Mouse (Mus musculus) brain, embryonic 18.5 days (tissue): Measurements from ENCODE around the gene Lmf2.

Experiments
- DNase-seq: peaks from one replicate; pipeline ENCODE4 v3.0.0-alpha.2; 2012; ENCODE audit warnings: low read depth, low spot score

Gene Lmf2

DNA sequence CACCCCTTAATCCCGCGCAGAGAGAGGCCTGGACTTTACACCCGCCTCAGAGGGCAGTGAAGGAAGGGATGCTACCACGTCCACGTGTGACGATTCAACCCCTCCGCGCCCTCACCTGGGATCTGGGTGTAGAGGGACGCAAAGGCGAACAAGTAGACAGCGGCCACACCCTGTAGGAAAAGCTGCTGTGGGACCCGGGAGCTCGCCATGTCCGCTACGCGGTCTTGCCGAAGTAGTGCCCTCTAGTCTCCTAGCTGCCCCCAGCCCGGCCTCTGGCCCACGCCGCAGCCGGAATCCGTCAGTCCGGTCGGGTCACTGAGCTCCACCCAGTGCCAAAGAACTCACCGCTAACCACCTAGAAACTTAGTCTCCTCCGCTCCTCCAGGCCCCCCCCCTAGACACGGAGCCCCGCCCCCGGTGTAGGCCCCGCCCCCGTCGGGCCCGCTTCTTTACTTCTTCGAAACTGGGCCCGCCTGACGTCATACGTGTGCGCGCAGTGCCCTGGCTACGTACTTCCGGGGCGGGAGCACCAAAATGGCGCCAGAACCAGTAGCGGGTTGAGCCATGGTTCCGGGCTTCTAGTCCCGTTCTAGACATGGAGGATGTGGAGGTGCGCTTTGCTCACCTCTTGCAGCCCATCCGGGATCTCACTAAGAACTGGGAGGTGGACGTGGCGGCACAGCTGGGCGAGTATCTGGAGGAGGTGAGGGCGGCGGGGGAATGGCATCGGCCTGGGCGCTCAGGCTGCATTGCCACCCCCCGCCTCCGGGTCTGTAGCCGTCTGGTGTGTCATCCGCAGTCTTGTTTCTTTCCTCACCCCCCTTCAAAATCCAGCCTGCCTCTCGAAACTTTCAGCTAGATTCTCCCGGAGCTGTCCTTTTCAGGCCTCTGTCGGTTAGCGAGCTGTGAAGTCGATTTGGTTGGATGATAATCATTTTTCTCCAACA is at the start of gene Lmf2, which contains the start of gene Ncaph2:
Gene Lmf2, minus strand, starts transcription at position 419 of the 947 bp plus-strand sequence.
Gene Ncaph2, plus strand, starts transcription at position 479 of the 947 bp plus-strand sequence.
- DNase-seq = peak; percentile 90

GRCm38 (mm10) chr15:89404831-89405623 is 49.6 kb upstream of the Lmf2 start:
- DNase-seq = no peak

DNA sequence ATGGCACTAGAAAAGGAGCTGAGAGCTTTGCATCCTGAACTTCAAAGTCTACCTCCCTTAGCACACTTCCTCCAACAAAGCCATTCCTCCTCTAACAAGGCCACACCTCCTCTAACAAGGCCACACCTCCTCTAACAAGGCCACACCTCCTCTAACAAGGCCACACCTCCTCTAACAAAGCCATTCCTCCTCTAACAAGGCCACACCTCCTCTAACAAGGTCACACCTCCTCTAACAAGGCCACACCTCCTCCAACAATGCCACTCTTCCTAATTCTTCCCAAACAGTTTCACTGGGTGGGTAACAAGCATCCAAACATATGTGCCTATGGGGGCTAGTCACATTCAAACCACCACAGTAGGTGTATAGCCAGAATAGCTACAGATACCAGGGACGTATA is 47.0 kb upstream of the Lmf2 start:
- DNase-seq = no peak

- DNase-seq = no peak
These were observed 44.3 kb upstream of the Lmf2 start for GRCm38 (mm10) chr15:89399716-89400115.

- DNase-seq = no peak
These were observed 42.7 kb upstream of the Lmf2 start for GRCm38 (mm10) chr15:89398146-89398545.

- DNase-seq = no peak
These were observed 41.4 kb upstream of the Lmf2 start for GRCm38 (mm10) chr15:89396883-89397282.

- no peak for DNase-seq
These were observed 34.6 kb upstream of the Lmf2 start for GRCm38 (mm10) chr15:89390081-89390480.

DNA sequence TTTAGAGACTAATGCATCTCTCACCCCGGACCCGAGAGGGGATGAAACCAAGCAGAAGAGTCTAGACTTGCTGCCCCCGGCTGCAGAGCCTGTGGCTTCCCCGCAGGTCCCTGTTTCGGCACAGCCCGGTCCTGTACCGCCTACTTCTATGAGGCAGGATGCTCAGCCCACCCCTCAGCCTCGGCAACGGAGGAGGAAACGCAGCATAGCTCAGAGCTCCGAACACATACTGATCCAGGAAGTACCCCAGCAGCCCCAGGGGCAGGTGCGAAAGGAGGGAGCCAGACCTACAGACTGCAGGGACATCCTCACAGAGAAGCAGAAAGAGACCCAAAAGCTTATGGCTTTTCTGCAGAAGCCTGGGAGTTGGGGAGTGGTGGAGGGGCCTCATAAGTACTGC is 31.7 kb upstream of the Lmf2 start:
- DNase-seq = no peak

DNA sequence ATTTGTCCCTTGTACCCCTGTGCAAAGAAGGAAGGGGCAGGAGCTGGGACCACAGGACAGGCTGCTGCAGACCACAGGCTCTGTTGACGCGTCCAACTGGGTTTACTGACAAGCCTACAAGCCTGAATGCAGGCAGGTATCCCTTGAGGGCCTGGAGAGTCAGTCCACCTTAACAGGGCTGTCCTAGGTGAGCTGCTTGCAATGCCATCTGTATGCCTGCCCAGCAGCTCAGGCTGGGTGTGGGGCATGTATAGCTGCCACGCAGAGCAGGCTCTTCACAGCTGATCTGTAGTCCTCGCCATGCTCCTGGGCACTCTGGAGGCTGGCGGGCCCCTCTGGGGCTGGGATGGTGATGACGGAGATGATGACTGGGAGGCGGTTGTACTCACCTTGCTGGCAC is 29.2 kb upstream of the Lmf2 start, which contains the start of gene Klhdc7b:
Gene Klhdc7b, plus strand, starts transcription at position 301 of the 400 bp plus-strand sequence.
- DNase-seq = no peak

DNA sequence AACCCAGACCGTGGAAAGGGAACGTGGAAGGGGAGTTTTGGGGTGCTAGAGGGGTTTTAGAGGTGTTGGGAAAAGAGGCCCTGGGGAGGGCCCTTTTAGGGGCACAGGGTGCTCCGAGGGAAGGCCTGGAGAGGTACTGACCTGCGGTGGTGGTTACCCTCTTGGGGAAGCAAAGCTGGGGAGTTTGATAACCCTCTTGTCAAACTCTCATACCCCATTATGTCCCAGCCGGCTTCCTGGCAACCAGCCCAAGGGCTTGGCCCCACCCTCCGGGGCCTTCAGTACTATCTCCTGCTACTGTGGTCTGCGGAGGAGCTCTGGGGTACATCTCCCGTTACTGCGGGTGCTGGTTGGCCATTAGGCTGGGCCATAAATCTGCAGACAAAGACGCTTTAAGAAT is 24.0 kb upstream of the Lmf2 start:
- DNase-seq = no peak

DNA sequence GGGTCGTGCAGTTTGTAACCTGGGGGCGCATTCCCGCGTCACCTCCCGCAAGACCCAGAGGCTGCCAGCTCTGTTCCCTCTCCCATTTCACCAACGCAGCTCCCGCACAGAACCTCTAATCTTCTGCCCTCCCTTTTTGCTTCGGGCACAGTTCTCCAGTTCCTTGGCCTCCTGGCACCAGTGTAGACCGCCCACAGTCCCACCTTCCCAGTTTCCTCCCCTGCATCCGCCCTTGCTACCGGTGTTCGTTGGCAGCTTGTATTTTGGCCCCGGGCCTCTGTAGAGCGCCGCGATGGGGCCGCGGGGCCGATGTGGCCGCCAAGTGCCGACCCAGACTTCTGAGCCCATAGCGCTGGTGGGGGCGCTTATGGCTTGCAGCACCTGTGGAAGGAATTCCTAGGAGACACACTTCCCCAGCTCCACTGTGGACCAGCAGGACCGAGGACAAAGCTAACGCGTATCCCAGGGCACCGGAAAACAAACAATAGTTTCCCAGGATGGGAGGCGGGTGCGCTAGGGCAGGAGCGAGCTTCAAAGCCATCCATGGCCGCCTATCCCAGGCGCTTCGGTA is 23.5 kb upstream of the Lmf2 start, which contains the start of gene Odf3b:
Gene Odf3b, minus strand, starts transcription at position 452 of the 571 bp plus-strand sequence.
- no peak for DNase-seq

- no peak for DNase-seq
These were observed 22.7 kb upstream of the Lmf2 start for GRCm38 (mm10) chr15:89377938-89378828.

DNA sequence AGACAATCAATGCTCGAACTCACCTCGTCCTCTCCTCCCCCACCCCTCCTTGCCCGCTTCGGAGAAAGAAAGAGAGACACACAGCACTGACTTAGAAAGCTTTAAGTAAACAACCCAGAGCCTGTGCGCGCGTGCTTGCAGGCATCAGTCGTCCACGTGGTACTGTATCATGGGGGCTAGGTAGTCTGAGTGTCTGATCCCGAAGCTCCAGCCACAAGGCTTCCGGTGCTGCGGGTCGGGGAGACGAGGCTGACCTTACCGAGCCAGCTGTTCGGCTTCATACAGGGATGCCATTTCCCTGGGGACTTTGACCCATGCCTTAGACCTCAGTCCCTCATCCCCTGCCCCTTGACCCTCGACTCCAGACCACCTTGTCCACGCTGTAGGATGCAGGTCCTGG is 21.9 kb upstream of the Lmf2 start:
- DNase-seq = no peak

DNA sequence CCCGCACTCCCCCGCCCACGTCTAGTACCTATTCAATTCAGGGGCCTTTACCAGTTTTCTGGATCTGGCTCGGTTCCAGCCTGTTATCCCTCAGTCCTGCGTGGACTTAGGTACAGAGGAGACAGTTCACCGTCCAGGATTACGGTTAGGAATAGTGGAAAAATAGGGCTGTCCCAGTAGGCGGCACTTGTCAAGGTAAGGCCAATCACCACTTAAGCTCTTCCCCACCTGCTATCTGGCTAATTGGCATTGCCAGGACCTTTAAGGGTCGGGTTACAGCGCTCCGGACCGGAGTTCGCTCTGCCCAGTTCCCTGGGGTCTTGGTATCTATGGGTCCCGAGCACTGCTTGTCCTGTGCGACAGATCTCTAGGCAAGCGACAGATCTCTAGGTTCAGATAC is 21.5 kb upstream of the Lmf2 start, which contains the start of gene Tymp:
Gene Tymp, minus strand, starts transcription at position 83 of the 400 bp plus-strand sequence.
- DNase-seq = no peak

DNA sequence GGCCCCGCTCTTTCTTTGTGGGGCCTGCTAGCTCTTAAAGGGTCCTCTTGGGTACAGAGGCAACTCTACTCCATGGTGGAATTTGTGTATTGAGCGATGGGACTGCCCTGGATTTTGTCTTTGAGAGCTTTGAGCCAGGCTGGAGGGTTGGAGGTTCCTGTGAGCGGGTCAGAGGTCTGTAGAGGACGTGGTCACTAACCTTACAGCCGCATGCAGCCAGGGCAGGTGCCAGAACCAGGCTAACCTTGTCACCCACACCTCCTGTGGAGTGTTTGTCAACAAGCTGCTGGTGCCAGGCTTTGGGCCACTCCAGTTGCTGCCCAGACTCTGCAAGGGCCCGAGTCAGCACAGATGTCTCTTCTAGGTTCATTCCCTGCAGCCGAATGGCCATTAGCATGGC is 20.6 kb upstream of the Lmf2 start:
- no peak for DNase-seq

GRCm38 (mm10) chr15:89374801-89375534 is 19.5 kb upstream of the Lmf2 start:
- DNase-seq = no peak

DNA sequence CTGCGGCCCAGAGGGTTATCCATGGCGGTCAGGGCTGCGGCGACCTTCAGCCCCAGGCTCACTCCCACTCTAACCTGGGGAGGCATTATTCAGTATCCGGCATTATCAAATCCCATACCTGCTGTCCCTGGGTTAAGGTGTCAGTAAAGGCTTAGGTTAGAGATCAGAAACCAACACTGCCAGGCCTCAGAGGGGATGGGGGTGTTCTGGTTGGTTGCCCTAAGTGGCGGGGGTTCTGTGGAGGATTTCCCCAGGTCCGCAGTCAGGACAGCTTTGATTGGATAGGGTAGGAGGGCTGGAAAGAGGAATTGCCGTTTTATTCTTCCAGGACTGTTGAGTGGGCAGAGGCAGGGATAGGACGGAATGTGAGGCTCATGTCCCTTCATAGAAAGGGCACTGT is 18.9 kb upstream of the Lmf2 start:
- no peak for DNase-seq

DNA sequence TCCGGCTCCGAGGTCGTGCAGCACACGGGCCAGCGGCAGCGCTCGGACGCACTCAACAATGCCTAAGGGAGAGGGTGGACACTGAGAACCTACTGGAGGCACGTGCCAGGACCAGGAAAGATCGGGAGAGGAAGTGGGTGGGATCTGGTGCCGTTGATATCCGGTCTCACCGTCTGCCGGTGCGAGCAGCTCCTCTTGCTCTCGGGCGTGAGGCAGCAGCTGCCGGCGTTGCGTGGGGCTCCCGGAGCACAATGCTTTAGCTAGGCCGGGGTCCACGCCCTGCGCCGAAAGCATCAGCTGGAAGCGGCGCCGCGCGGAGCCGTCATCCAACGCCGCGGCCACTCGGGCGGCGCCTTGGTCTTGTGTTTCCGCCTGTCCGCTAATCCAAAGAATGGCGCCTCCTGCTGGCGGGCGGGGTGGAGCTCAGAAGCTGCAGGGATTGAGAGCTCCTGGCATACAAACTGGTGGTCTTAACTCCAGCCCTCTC is 18.3 kb upstream of the Lmf2 start, which contains the start of gene Sco2:
Gene Sco2, minus strand, starts transcription at position 85 of the 487 bp plus-strand sequence.
- DNase-seq = peak; percentile 73

- peak; percentile 50 for DNase-seq
These were observed 17.7 kb upstream of the Lmf2 start for GRCm38 (mm10) chr15:89373027-89373761.
